Mouse (Mus musculus) heart, adult 8-10 months (tissue): ENCODE data around the gene Prim2. TPM values are rescaled to one million over a fixed set of nuclear protein-coding genes. Genes with fewer than 3 reads are reported as not detected.

Source experiments
- DNase-seq: peaks from one replicate; pipeline ENCODE4 v3.0.0; 2022; ENCODE audit warnings: low spot score
- total RNA-seq, 4 experiments: library from RNA; stranded (reverse); gene quantifications; 2 replicates each; pipeline ENCODE4 v1.2.4; 2022

Prim2 gene
- total RNA-seq, 4 experiments from 2014 or later = 1.5 to 2.4 (median 1.8) TPM

GRCm38 (mm10) chr1:33495203-33495553, 174.4 kb downstream of the Prim2 start:
- no peak for DNase-seq

DNA sequence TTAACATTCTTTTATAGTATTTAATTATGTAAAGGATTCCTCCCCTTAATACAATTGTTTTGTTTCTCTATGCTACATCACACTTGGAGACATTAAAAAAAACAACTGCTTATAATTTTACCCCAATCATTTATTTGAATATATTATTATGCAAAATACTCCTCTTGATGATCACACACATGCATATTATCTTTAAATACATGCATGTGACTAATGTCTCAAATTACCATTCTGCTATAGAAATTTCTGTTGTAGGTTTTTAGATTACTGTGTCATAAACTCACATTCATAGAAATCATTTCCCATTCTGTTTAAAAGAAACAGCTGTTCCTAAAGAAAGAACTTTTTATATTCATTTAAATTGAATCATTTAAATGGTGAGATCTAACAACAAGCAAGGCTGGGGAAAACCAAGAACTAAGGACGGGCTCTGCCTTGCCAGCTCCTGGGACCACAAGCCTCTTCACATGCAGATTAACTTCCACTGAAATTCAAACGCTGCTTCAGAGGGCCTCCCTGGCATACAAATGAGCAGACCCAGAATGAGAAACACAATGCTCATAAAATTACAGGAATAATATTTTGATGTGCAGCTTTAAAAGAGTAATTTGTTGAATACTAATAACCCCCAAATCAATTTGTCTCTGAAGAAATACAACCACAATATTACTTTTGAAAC, 174.9 kb downstream of the Prim2 start:
- DNase-seq = no peak

GRCm38 (mm10) chr1:33490220-33490619, 179.4 kb downstream of the Prim2 start:
- no peak for DNase-seq

GRCm38 (mm10) chr1:33488372-33488771, 181.2 kb downstream of the Prim2 start:
- DNase-seq = no peak

GRCm38 (mm10) chr1:33483746-33484145, 185.8 kb downstream of the Prim2 start:
- DNase-seq = no peak

DNA sequence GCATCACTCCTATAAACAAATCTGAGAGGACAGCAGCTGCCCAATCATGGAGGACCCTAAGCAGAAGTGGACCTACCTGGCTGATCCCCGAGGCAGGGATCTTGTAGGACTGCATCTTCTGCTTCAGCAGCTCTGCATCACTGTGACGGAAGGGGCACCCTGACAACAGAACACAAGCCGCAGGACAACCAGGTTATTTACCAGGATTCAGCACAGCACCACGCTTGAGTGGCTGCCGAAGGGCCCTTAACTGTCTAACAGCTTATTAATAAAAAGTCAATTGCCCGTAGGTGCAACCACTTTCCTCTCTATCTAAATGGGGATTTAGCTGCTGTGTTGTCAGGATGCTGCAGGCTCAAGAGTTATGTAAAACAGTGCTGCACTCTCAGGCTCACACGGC, 189.2 kb downstream of the Prim2 start:
- DNase-seq = no peak

- no peak for DNase-seq
These were observed 198.5 kb downstream of the Prim2 start for GRCm38 (mm10) chr1:33471069-33471468.

- DNase-seq = no peak
These were observed 199.4 kb downstream of the Prim2 start for GRCm38 (mm10) chr1:33470222-33470621.

GRCm38 (mm10) chr1:33464234-33464633, 205.4 kb downstream of the Prim2 start:
- no peak for DNase-seq

GRCm38 (mm10) chr1:33460703-33461102, 208.9 kb downstream of the Prim2 start:
- no peak for DNase-seq

- DNase-seq = no peak
These were observed 209.3 kb downstream of the Prim2 start for GRCm38 (mm10) chr1:33460262-33460661.

DNA sequence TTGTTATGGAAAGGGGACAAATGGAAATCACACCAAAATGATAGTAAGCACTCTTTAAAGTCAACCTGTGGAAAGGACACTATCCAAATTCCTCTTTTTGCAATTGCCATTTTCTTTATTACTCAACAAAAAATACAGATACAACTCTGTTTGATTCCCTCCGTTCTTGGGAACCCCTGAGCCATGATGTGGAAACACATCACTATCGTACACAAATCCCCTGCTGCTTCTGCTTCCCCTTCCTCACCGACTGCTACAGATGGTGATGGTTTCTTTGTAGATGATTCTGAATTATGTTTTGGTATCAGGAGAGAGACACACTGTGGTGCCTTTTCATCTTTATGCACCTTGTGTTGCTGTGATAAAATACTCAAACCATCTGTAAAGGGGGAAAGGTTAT, 210.6 kb downstream of the Prim2 start:
- no peak for DNase-seq

DNA sequence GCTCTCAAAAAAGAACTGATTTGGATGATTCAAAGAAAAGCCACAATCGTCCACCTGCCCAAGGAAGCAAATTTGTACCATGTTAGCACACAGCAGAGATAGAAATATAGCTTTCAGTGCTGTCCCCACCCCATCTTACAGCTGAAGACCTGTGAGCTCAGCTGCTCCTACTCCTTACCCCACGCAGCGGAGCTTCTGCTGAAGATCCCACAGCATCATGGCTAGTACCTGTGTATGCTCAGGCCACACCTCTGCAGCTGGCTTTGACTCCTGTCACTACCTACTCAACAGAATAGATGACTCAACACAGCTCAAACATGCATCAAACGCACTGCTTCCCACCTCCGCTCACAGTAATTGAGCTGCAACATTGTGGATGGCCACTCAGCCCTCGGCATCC, 215.3 kb downstream of the Prim2 start:
- no peak for DNase-seq

DNA sequence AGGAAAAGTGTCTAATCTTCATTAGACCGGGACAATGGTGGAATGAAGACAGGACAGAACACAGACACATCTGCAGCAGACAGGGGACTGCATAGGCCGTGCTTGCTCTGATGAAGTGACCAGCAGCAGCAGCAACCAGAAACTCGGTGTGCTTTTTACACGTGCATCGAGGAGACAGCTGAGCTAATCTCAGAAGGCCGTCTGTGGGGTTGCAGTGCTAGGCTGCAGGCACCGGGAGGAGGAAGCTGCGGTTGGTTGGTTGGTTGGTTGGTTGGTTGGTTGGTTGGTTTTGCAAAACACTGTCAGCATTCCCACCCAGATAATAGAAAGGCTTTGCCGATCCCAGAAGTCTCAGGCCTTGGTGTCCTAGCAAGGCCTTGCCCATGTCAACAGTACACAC, 216.3 kb downstream of the Prim2 start:
- no peak for DNase-seq

GRCm38 (mm10) chr1:33447179-33447578, 222.4 kb downstream of the Prim2 start:
- DNase-seq = no peak

- no peak for DNase-seq
These were observed 233.4 kb downstream of the Prim2 start for GRCm38 (mm10) chr1:33436167-33436566.

Other genes starting within 250 kb of the Prim2 start
- 10 to 100 TPM in 1 of 4 experiments, 1 to 10 TPM in 3; 6.2 to 10.6 (median 6.8) TPM for gene Rab23, start 50.1 kb upstream of the Prim2 start, total RNA-seq
- gene Bag2, start 88.0 kb upstream of the Prim2 start, total RNA-seq = 10 to 100 TPM; 34.4 to 43.4 (median 38.5) TPM
- 10 to 100 TPM; 10.7 to 17.3 (median 12.6) TPM for gene Zfp451, start 144.8 kb upstream of the Prim2 start, total RNA-seq
- gene Bend6, start 238.0 kb upstream of the Prim2 start, total RNA-seq = 1 to 10 TPM; 1.5 to 3.0 (median 2.5) TPM
- gene Dst, start 238.4 kb upstream of the Prim2 start, total RNA-seq = 100 to 1,000 TPM; 366 to 489 (median 444) TPM